In genomic region chr13:54152911-54153310, GRCm38 (mm10) we compare ENCODE assay signal across 25 mouse cellular contexts. TPM values are rescaled to one million over a fixed set of nuclear protein-coding genes. Genes with fewer than 3 reads are reported as not detected.
DNase-seq lines count a peak whose midpoint lies in the region; ATAC-seq and TF ChIP-seq lines count a peak whose summit lies in the region.
"Had no signal": no experiment of that assay in that cellular context is flagged by ENCODE, and none has a peak within 500 bp of the region (broad histone marks: within the 10 kb centered on the region; RNA-seq: fewer than 3 reads in every experiment).

No protein-coding gene starts in this region.

- intact Hi-C loops in heart, postnatal 36 days (cut with DNase I) = no loop called here

- no peaks in the 10 kb centered on the region for H3K27me3 ChIP-seq in forebrain, embryonic 13.5 days
- H3K27me3 ChIP-seq in forebrain, postnatal 0 days (ENCODE audit: insufficient read depth, low read length) = no peaks in the 10 kb centered on the region
- H3K27me3 ChIP-seq in midbrain, postnatal 0 days (ENCODE audit: insufficient read depth, low read length) = no peaks in the 10 kb centered on the region
- H3K27me3 ChIP-seq in midbrain, embryonic 15.5 days (replicated peaks) = no peaks in the 10 kb centered on the region
- H3K27me3 ChIP-seq: hindbrain, embryonic 12.5 days; liver, embryonic 15.5 days had no signal

- no peak overlapping the region for H3K4me3 ChIP-seq in forebrain, embryonic 13.5 days
- H3K4me3 ChIP-seq in forebrain, postnatal 0 days (ENCODE audit: low read depth, low read length) = no peak overlapping the region
- no peak overlapping the region for H3K4me3 ChIP-seq in midbrain, postnatal 0 days (ENCODE audit: low read depth, low read length)
- H3K4me3 ChIP-seq in midbrain, embryonic 15.5 days = no peak overlapping the region
- H3K4me3 ChIP-seq: heart, embryonic 13.5 days; hindbrain, embryonic 12.5 days; left cerebral cortex, adult 2 months; limb, embryonic 12.5 days; liver, embryonic 15.5 days had no signal

- H3K4me2 ChIP-seq in forebrain, embryonic 13.5 days = peak overlapping the region; percentile 6; the same call in 1 of the 2 replicates
- no peak overlapping the region for H3K4me2 ChIP-seq in forebrain, postnatal 0 days (ENCODE audit: low read depth)
- no peak overlapping the region for H3K4me2 ChIP-seq in midbrain, postnatal 0 days (ENCODE audit: low read depth, low read length, poor library complexity, severe bottlenecking)
- no peak overlapping the region for H3K4me2 ChIP-seq in midbrain, embryonic 15.5 days
- H3K4me2 ChIP-seq: heart, embryonic 13.5 days; hindbrain, embryonic 12.5 days; limb, embryonic 12.5 days; liver, embryonic 15.5 days; lung, embryonic 14.5 days had no signal

- H3K4me1 ChIP-seq in forebrain, embryonic 13.5 days = peaks cover 5% of the 10 kb centered on the region; the same call in 1 of the 2 replicates
- no peaks in the 10 kb centered on the region for H3K4me1 ChIP-seq in forebrain, postnatal 0 days (ENCODE audit: insufficient read depth)
- H3K4me1 ChIP-seq in midbrain, postnatal 0 days (ENCODE audit: insufficient read depth, low read length) = no peaks in the 10 kb centered on the region
- no peaks in the 10 kb centered on the region for H3K4me1 ChIP-seq in midbrain, embryonic 15.5 days
- H3K4me1 ChIP-seq: liver, embryonic 15.5 days had no signal

- TF ChIP-seq POLR2A in brain, embryonic 14.5 days (IDR thresholded peaks at IDR 0.05; ENCODE audit: borderline replicate concordance, extremely low read depth, insufficient read depth, insufficient read length, poor library complexity, severe bottlenecking) = no peak

- H3K27ac ChIP-seq in forebrain, embryonic 13.5 days = no peak overlapping the region
- H3K27ac ChIP-seq in forebrain, postnatal 0 days (ENCODE audit: low read depth, low read length) = no peak overlapping the region
- H3K27ac ChIP-seq in midbrain, postnatal 0 days (ENCODE audit: low read depth, low read length) = no peak overlapping the region
- no peak overlapping the region for H3K27ac ChIP-seq in midbrain, embryonic 15.5 days
- H3K27ac ChIP-seq: heart, embryonic 13.5 days; hindbrain, embryonic 12.5 days; left cerebral cortex, adult 2 months; limb, embryonic 12.5 days; liver, embryonic 15.5 days had no signal

- 42% methylated on average over 7 of the region's 7 CpGs for WGBS in forebrain, embryonic 13.5 days
- WGBS in forebrain, postnatal 0 days = 47% methylated on average over 7 of the region's 7 CpGs
- 51% methylated on average over 7 of the region's 7 CpGs for WGBS in midbrain, postnatal 0 days
- WGBS in midbrain, embryonic 15.5 days = 55% methylated on average over 7 of the region's 7 CpGs

- no peak for TF ChIP-seq CTCF in forebrain, postnatal 0 days (IDR thresholded peaks at IDR 0.05; ENCODE audit: low read depth)
- TF ChIP-seq CTCF in midbrain, postnatal 0 days (IDR thresholded peaks at IDR 0.05) = no peak
- no peak for TF ChIP-seq CTCF in brain, embryonic 14.5 days (IDR thresholded peaks at IDR 0.05; ENCODE audit: borderline replicate concordance, extremely low read depth, insufficient read depth, insufficient read length)

- H3K9me3 ChIP-seq in forebrain, embryonic 13.5 days (replicated peaks) = no peaks in the 10 kb centered on the region
- no peaks in the 10 kb centered on the region for H3K9me3 ChIP-seq in forebrain, postnatal 0 days (ENCODE audit: low read length)
- no peaks in the 10 kb centered on the region for H3K9me3 ChIP-seq in midbrain, postnatal 0 days (ENCODE audit: low read length)
- H3K9me3 ChIP-seq in midbrain, embryonic 15.5 days = no peaks in the 10 kb centered on the region
- H3K9me3 ChIP-seq: heart, embryonic 13.5 days; hindbrain, embryonic 12.5 days; limb, embryonic 12.5 days; liver, embryonic 15.5 days had no signal

- ATAC-seq in forebrain, embryonic 13.5 days = no peak
- ATAC-seq in forebrain, postnatal 0 days = no peak
- no peak for ATAC-seq in midbrain, postnatal 0 days (ENCODE audit: low FRiP score)
- no peak for ATAC-seq in midbrain, embryonic 15.5 days (replicated peaks)

- no peak overlapping the region for H3K9ac ChIP-seq in forebrain, embryonic 13.5 days
- H3K9ac ChIP-seq in forebrain, postnatal 0 days = no peak overlapping the region
- H3K9ac ChIP-seq in midbrain, postnatal 0 days (replicated peaks; ENCODE audit: low read length, poor library complexity, severe bottlenecking) = no peak overlapping the region
- no peak overlapping the region for H3K9ac ChIP-seq in midbrain, embryonic 15.5 days
- H3K9ac ChIP-seq: heart, embryonic 13.5 days; hindbrain, embryonic 12.5 days; limb, embryonic 12.5 days; liver, embryonic 15.5 days; lung, embryonic 14.5 days had no signal

- no peak for DNase-seq in forebrain, postnatal 0 days
- DNase-seq in midbrain, postnatal 0 days (ENCODE audit: low spot score) = peak; percentile 51
- peak; percentile 68 for DNase-seq in brain, embryonic 14.5 days (ENCODE audit: low read depth)
- no peak for DNase-seq in neural tube, embryonic 10.5 days (ENCODE audit: extremely low spot score, low spot score)
- no peak for DNase-seq in heart, postnatal 36 days
- DNase-seq: adrenal gland, postnatal 25 days; cerebellum, adult 2 months; cerebellum, postnatal 25 days; gastrocnemius, postnatal 10 days; heart, postnatal 10 days; kidney, adult 11 months; kidney, postnatal 14 days; layer of hippocampus, adult 9-11 months; lung, embryonic 14.5 days; lung, postnatal 14 days; spleen, adult 18-20 months; thymus, adult 2 months had no signal

- no peaks in the 10 kb centered on the region for H3K36me3 ChIP-seq in forebrain, embryonic 13.5 days (ENCODE audit: poor library complexity, severe bottlenecking)
- H3K36me3 ChIP-seq in forebrain, postnatal 0 days (ENCODE audit: insufficient read depth) = no peaks in the 10 kb centered on the region
- H3K36me3 ChIP-seq in midbrain, postnatal 0 days (ENCODE audit: insufficient read depth, low read length) = no peaks in the 10 kb centered on the region
- no peaks in the 10 kb centered on the region for H3K36me3 ChIP-seq in midbrain, embryonic 15.5 days (replicated peaks)
- H3K36me3 ChIP-seq: heart, embryonic 13.5 days; hindbrain, embryonic 12.5 days; limb, embryonic 12.5 days; liver, embryonic 15.5 days had no signal

RNA-seq across cellular contexts. Expression of gene Hrh2, which starts 39.0 kb away (rescaled TPM):
- polyA plus RNA-seq in forebrain, embryonic 13.5 days (2015; fragmentation: Nextera tagmentation; extraction: Ambion mirVana) = 0.08 and 0.19 TPM in 2 replicates
- total RNA-seq in forebrain, postnatal 0 days (2014; rRNA removed) = 2.2 and 2.5 TPM in 2 replicates
- polyA plus RNA-seq in forebrain, postnatal 0 days (2015; fragmentation: Nextera tagmentation; extraction: Ambion mirVana) = 0.80 and 1.3 TPM in 2 replicates
- total RNA-seq in midbrain, postnatal 0 days (2014; rRNA removed) = 2.0 and 2.3 TPM in 2 replicates
- 1.2 and 1.5 TPM in 2 replicates for polyA plus RNA-seq in midbrain, postnatal 0 days (2015; fragmentation: Nextera tagmentation; extraction: Ambion mirVana)
- polyA plus RNA-seq in midbrain, embryonic 15.5 days (2015; fragmentation: Nextera tagmentation; extraction: Ambion mirVana) = 0.74 and 1.4 TPM in 2 replicates
- 0.96 and 1.0 TPM in 2 replicates for polyA plus RNA-seq in brain, embryonic 14.5 days (2012; rRNA removed)
- under 1 TPM; 0.39 to 0.43 TPM for total RNA-seq in heart, postnatal 36 days (2021)
- polyA plus RNA-seq: kidney, embryonic 14.5 days; limb, embryonic 12.5 days; lung, embryonic 14.5 days had no signal

Comparison
In these comparisons a context has a peak if more than half of its experiments do, and no peak if none do; other contexts are left out.
1. DNase-seq: peak in midbrain, postnatal 0 days (single experiment) and brain, embryonic 14.5 days (single experiment); none in forebrain, postnatal 0 days (single experiment), neural tube, embryonic 10.5 days (single experiment) and heart, postnatal 36 days (0 of 2).